Mouse (Mus musculus): Measurements from ENCODE around the gene Gm40193. TPM values are rescaled to one million over a fixed set of nuclear protein-coding genes. Genes with fewer than 3 reads are reported as not detected.

Gm40193 gene
- polyA plus RNA-seq, 1 experiment from 2014 or later = not detected

GRCm38 (mm10) chr11:70506385-70506784, 26.4 kb downstream of the Gm40193 start:
- no peak overlapping the region for H3K4me3 ChIP-seq (ENCODE audit: low read depth, low read length)
- H3K36me3 ChIP-seq (ENCODE audit: control insufficient read depth, insufficient read depth) = no peaks in the 10 kb centered on the region
- 19% methylated on average over 4 of the region's 4 CpGs for WGBS (ENCODE audit: insufficient replicate concordance)
- peaks cover 8% of the 10 kb centered on the region for H3K4me1 ChIP-seq (ENCODE audit: control insufficient read depth, low read depth, low read length)
- ATAC-seq (ENCODE audit: low read depth) = no peak
- no peaks in the 10 kb centered on the region for H3K9me3 ChIP-seq (replicated peaks; ENCODE audit: control insufficient read depth, low read length)
- H3K9ac ChIP-seq (ENCODE audit: low read depth, low read length) = no peak overlapping the region
- peaks cover 3% of the 10 kb centered on the region; the same call in 1 of the 2 replicates for H3K27me3 ChIP-seq (ENCODE audit: control insufficient read depth, insufficient read depth, low read depth, low read length)
- H3K27ac ChIP-seq (ENCODE audit: low read length) = no peak overlapping the region
- H3K4me2 ChIP-seq (ENCODE audit: low read depth, low read length) = no peak overlapping the region

GRCm38 (mm10) chr11:70504970-70505369, 27.8 kb downstream of the Gm40193 start, which contains the start of gene Tm4sf5:
TSS of gene Tm4sf5 (plus strand) at chr11:70505244.
- Histone ChIP-seq H3K9me3 (replicated peaks; ENCODE audit: control insufficient read depth, low read length) (no peaks in the 10 kb centered on the region), H3K36me3 (ENCODE audit: control insufficient read depth, insufficient read depth) (no peaks in the 10 kb centered on the region), H3K4me3 (ENCODE audit: low read depth, low read length) (no peak within 1 kb of the TSS), H3K27ac (ENCODE audit: low read length) (no peak within 1 kb of the TSS), H3K27me3 (ENCODE audit: control insufficient read depth, insufficient read depth, low read depth, low read length) (peaks cover 3% of the 10 kb centered on the region; the same call in 1 of the 2 replicates), H3K9ac (ENCODE audit: low read depth, low read length) (no peak within 1 kb of the TSS), H3K4me2 (ENCODE audit: low read depth, low read length) (no peak within 1 kb of the TSS), H3K4me1 (ENCODE audit: control insufficient read depth, low read depth, low read length) (peaks cover 6% of the 10 kb centered on the region)
- ATAC-seq (ENCODE audit: low read depth) = no peak
- WGBS (ENCODE audit: insufficient replicate concordance) = 33% methylated on average over 9 of the region's 9 CpGs

DNA sequence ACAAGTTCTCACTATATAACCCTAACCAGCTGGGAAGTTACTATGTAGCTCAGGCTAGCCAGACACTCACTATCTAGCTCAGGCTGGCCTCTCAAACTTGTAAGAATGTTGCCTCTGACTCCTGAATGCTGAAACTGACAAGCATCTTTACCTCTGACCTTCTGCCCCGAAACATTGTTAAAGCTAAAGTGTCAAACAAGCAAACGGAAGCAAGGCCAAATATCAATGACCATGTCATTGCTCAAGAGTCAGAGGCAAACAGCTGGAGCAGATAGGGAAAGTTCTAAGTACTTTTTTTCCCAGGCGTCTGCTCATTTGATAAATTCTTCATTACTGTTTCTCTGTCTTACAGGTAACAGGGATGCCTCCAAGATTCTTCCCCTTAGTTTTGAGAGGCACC, 30.7 kb downstream of the Gm40193 start:
- no peaks in the 10 kb centered on the region for H3K9me3 ChIP-seq (replicated peaks; ENCODE audit: control insufficient read depth, low read length)
- no peak overlapping the region for H3K27ac ChIP-seq (ENCODE audit: low read length)
- no peaks in the 10 kb centered on the region; the same call in 1 of the 2 replicates for H3K27me3 ChIP-seq (ENCODE audit: control insufficient read depth, insufficient read depth, low read depth, low read length)
- H3K9ac ChIP-seq (ENCODE audit: low read depth, low read length) = no peak overlapping the region
- no peak overlapping the region for H3K4me2 ChIP-seq (ENCODE audit: low read depth, low read length)
- peaks cover 6% of the 10 kb centered on the region for H3K4me1 ChIP-seq (ENCODE audit: control insufficient read depth, low read depth, low read length)
- H3K4me3 ChIP-seq (ENCODE audit: low read depth, low read length) = no peak overlapping the region
- no peaks in the 10 kb centered on the region for H3K36me3 ChIP-seq (ENCODE audit: control insufficient read depth, insufficient read depth)
- ATAC-seq (ENCODE audit: low read depth) = no peak
- WGBS (ENCODE audit: insufficient replicate concordance) = 38% methylated on average over 3 of the region's 3 CpGs

DNA sequence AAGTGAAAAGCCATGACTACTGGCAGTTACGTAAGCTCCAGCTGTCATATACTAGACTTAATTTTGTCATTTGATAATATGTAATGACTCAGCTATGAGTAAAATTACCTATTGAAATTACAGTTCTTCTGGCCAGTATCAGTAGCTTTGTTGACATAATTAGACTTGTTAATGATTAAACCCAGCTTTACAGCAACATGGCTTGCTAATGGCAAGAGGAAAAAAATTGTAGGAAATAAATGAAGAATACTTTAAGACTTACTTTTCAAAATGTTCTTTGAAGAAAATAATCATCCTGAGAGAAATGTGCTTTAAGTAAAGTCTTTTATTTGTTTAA, 32.3 kb downstream of the Gm40193 start:
- Histone ChIP-seq H3K27me3 (ENCODE audit: control insufficient read depth, insufficient read depth, low read depth, low read length) (no peaks in the 10 kb centered on the region; the same call in 1 of the 2 replicates), H3K4me1 (ENCODE audit: control insufficient read depth, low read depth, low read length) (peaks cover 6% of the 10 kb centered on the region), H3K27ac (ENCODE audit: low read length) (no peak overlapping the region), H3K36me3 (ENCODE audit: control insufficient read depth, insufficient read depth) (no peaks in the 10 kb centered on the region), H3K4me3 (ENCODE audit: low read depth, low read length) (no peak overlapping the region), H3K9me3 (replicated peaks; ENCODE audit: control insufficient read depth, low read length) (no peaks in the 10 kb centered on the region), H3K4me2 (ENCODE audit: low read depth, low read length) (no peak overlapping the region), H3K9ac (ENCODE audit: low read depth, low read length) (no peak overlapping the region)
- ATAC-seq (ENCODE audit: low read depth) = no peak
- 70% methylated on average over 1 of the region's 1 CpGs for WGBS (ENCODE audit: insufficient replicate concordance)

DNA sequence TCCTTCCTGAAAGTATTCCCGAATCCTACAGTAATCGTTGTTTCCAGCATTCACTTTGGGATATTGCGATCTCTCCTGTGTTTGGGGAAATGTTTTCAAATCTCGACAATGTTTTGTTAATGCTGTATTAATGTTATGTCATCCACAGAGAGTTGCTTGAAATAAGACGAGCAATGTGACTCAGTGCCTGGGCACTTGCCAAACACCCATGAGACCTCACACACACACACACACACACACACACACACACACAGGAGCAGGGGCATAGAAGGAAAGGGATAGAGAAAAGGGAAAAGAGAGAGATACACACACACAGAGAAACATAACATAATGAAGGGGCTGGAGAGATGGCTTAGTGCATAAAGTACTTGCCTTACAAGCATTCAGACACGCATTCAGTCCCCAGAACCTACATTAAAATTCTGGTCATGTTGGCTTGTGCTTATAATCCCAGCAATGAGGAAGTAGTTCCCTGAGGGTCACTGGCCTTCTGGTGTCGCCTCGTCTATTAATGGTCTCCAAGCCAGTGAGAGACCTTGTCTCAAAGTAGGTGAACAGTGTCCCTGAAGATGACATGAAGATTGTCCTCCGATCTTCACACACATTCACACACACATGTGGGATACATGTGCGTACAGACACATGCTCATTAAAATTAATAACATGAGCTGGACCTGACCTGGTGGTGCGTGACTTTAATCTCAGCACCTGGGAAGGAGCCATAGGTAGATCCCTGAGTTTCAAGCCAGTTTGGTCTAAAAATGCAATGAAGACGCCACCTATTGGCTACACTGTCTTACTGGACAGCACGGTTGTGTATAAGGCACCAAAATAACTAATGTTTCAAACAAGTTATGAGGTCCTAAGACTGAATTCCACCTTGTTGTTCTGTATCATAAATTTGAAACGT, 32.9 kb downstream of the Gm40193 start:
- WGBS (ENCODE audit: insufficient replicate concordance) = 52% methylated on average over 14 of the region's 14 CpGs
- H3K4me1 ChIP-seq (ENCODE audit: control insufficient read depth, low read depth, low read length) = peaks cover under 1% of the 10 kb centered on the region
- no peak for ATAC-seq (ENCODE audit: low read depth)
- H3K4me3 ChIP-seq (ENCODE audit: low read depth, low read length) = no peak overlapping the region
- no peak overlapping the region for H3K4me2 ChIP-seq (ENCODE audit: low read depth, low read length)
- no peak overlapping the region for H3K9ac ChIP-seq (ENCODE audit: low read depth, low read length)
- no peak overlapping the region for H3K27ac ChIP-seq (ENCODE audit: low read length)
- no peaks in the 10 kb centered on the region for H3K36me3 ChIP-seq (ENCODE audit: control insufficient read depth, insufficient read depth)
- H3K27me3 ChIP-seq (ENCODE audit: control insufficient read depth, insufficient read depth, low read depth, low read length) = no peaks in the 10 kb centered on the region; the same call in 1 of the 2 replicates
- no peaks in the 10 kb centered on the region for H3K9me3 ChIP-seq (replicated peaks; ENCODE audit: control insufficient read depth, low read length)

DNA sequence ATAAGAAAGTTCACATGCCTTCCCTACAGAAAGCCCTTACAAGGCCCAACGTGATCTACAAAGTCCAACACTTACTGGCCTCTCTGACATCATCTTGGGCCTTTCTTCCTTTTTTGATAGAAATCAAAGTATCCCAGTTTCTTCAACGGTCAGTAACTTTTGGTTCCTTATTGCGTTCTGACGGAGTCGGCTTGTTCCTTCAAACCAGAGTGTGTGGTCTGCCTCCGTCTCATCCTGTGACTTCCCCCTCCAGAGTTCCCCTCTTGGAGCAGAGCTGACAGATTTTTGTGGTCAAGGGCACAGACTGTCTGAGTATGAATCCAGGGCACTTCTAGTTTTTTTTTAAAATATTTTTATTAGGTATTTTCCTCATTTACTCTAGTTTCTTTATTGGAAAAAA, 43.1 kb downstream of the Gm40193 start:
- Histone ChIP-seq H3K4me3 (ENCODE audit: low read depth, low read length) (no peak overlapping the region), H3K36me3 (ENCODE audit: control insufficient read depth, insufficient read depth) (no peaks in the 10 kb centered on the region), H3K9ac (ENCODE audit: low read depth, low read length) (no peak overlapping the region), H3K9me3 (replicated peaks; ENCODE audit: control insufficient read depth, low read length) (no peaks in the 10 kb centered on the region), H3K27me3 (ENCODE audit: control insufficient read depth, insufficient read depth, low read depth, low read length) (no peaks in the 10 kb centered on the region), H3K4me1 (ENCODE audit: control insufficient read depth, low read depth, low read length) (no peaks in the 10 kb centered on the region), H3K4me2 (ENCODE audit: low read depth, low read length) (no peak overlapping the region), H3K27ac (ENCODE audit: low read length) (no peak overlapping the region)
- 23% methylated on average over 6 of the region's 6 CpGs for WGBS (ENCODE audit: insufficient replicate concordance)
- no peak for ATAC-seq (ENCODE audit: low read depth)

DNA sequence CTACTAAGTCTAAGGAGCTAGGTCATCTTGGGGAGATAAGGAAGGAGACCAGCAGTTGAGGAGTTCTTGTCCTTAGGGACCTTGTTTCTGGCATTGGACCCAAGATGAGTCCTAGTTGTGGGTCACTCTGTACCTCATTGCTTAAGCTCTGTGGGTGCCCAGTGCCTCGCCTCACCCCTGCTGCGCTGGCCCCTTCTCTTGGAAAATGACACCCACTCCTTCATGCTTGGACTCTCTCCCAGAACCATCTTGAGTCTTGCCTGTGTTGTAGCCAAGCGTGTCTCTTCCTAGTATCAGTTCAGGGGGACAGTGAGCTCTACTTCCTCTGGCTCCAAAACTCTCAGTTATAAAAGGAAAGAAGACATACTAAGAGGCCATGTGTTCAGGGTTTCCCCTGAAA, 43.6 kb downstream of the Gm40193 start:
- Histone ChIP-seq H3K27me3 (ENCODE audit: control insufficient read depth, insufficient read depth, low read depth, low read length) (no peaks in the 10 kb centered on the region), H3K4me1 (ENCODE audit: control insufficient read depth, low read depth, low read length) (no peaks in the 10 kb centered on the region), H3K27ac (ENCODE audit: low read length) (no peak overlapping the region), H3K9me3 (replicated peaks; ENCODE audit: control insufficient read depth, low read length) (no peaks in the 10 kb centered on the region), H3K36me3 (ENCODE audit: control insufficient read depth, insufficient read depth) (no peaks in the 10 kb centered on the region), H3K9ac (ENCODE audit: low read depth, low read length) (no peak overlapping the region), H3K4me3 (ENCODE audit: low read depth, low read length) (no peak overlapping the region), H3K4me2 (ENCODE audit: low read depth, low read length) (no peak overlapping the region)
- ATAC-seq (ENCODE audit: low read depth) = no peak
- WGBS (ENCODE audit: insufficient replicate concordance) = 56% methylated on average over 3 of the region's 3 CpGs

- H3K4me2 ChIP-seq (ENCODE audit: low read depth, low read length) = no peak overlapping the region
- H3K4me3 ChIP-seq (ENCODE audit: low read depth, low read length) = no peak overlapping the region
- ATAC-seq (ENCODE audit: low read depth) = no peak
- H3K27ac ChIP-seq (ENCODE audit: low read length) = no peak overlapping the region
- H3K9me3 ChIP-seq (replicated peaks; ENCODE audit: control insufficient read depth, low read length) = no peaks in the 10 kb centered on the region
- no peaks in the 10 kb centered on the region for H3K36me3 ChIP-seq (ENCODE audit: control insufficient read depth, insufficient read depth)
- WGBS (ENCODE audit: insufficient replicate concordance) = 34% methylated on average over 4 of the region's 4 CpGs
- no peaks in the 10 kb centered on the region for H3K4me1 ChIP-seq (ENCODE audit: control insufficient read depth, low read depth, low read length)
- H3K27me3 ChIP-seq (ENCODE audit: control insufficient read depth, insufficient read depth, low read depth, low read length) = no peaks in the 10 kb centered on the region
- no peak overlapping the region for H3K9ac ChIP-seq (ENCODE audit: low read depth, low read length)
Measured at GRCm38 (mm10) chr11:70487816-70488215, 44.9 kb downstream of the Gm40193 start.

- Histone ChIP-seq H3K36me3 (ENCODE audit: control insufficient read depth, insufficient read depth) (no peaks in the 10 kb centered on the region), H3K4me1 (ENCODE audit: control insufficient read depth, low read depth, low read length) (no peaks in the 10 kb centered on the region), H3K27ac (ENCODE audit: low read length) (no peak overlapping the region), H3K9ac (ENCODE audit: low read depth, low read length) (no peak overlapping the region), H3K4me2 (ENCODE audit: low read depth, low read length) (no peak overlapping the region), H3K27me3 (ENCODE audit: control insufficient read depth, insufficient read depth, low read depth, low read length) (no peaks in the 10 kb centered on the region), H3K9me3 (replicated peaks; ENCODE audit: control insufficient read depth, low read length) (no peaks in the 10 kb centered on the region), H3K4me3 (ENCODE audit: low read depth, low read length) (no peak overlapping the region)
- no peak for ATAC-seq (ENCODE audit: low read depth)
- 37% methylated on average over 2 of the region's 2 CpGs for WGBS (ENCODE audit: insufficient replicate concordance)
Measured at GRCm38 (mm10) chr11:70485498-70485897, 47.2 kb downstream of the Gm40193 start.

Data from liver, embryonic 16.5 days (tissue).